Mouse (Mus musculus) bone marrow, adult 2 months (tissue): ENCODE data around the gene Macc1. TPM values are rescaled to one million over a fixed set of nuclear protein-coding genes. Genes with fewer than 3 reads are reported as not detected.

Experiments used
- H3K27ac ChIP-seq: fragments of 200-500 bp; 2 replicates; pipeline ENCODE4 v1.5.1; 2012; ENCODE audit warnings: low read depth, mild to moderate bottlenecking, control low read depth, inconsistent platforms, low read length; ENCODE audit not compliant: control insufficient read depth, poor library complexity, insufficient read depth
- H3K4me1 ChIP-seq: fragments of 200-500 bp; 2 replicates; pipeline ENCODE4 v1.6.1; 2011; ENCODE audit warnings: low read length; ENCODE audit not compliant: control insufficient read depth, insufficient read depth
- H3K4me3 ChIP-seq: fragments of 200-500 bp; replicated peaks from 2 replicates; pipeline ENCODE3; 2011; ENCODE audit warnings: mild to moderate bottlenecking, low read depth, low read length, control low read depth; ENCODE audit not compliant: control insufficient read depth
- CTCF ChIP-seq: fragments of 200-500 bp; IDR thresholded peaks from 2 replicates; pipeline ENCODE4 v1.5.1; 2011; ENCODE audit warnings: low read length, control low read depth; ENCODE audit not compliant: control insufficient read depth, insufficient read depth
- POLR2A ChIP-seq: fragments of 200-500 bp; IDR thresholded peaks from 2 replicates; pipeline ENCODE4 v1.6.1; 2011; ENCODE audit warnings: low read depth, mild to moderate bottlenecking, control low read depth, low read length, borderline replicate concordance; ENCODE audit not compliant: control insufficient read depth
- WGBS: fragments of 180-500 bp; shearing (Covaris S2); methylation state at CpG from one replicate; pipeline ENCODE4 v1.1.7; 2018; 5-methylcytosine and 5-hydroxymethylcytosine counted together
- polyA plus RNA-seq: library from polyadenylated mRNA; stranded (reverse); fragments of >200 nt; gene quantifications from 2 replicates; pipeline ENCODE4 v1.2.4, GENCODE M21; 2011; ENCODE audit warnings: low replicate concordance; ENCODE audit not compliant: missing spikeins, insufficient read depth, insufficient read length

The Macc1 gene
- polyA plus RNA-seq, 1 experiment = not detected

- 97% methylated on average over 2 of the region's 2 CpGs for WGBS
- TF ChIP-seq CTCF (no peak), POLR2A (no peak)
- Histone ChIP-seq H3K4me1 (no peaks in the 10 kb centered on the region), H3K27ac (no peak overlapping the region), H3K4me3 (no peak overlapping the region)
Measured at GRCm38 (mm10) chr12:119426182-119426886, 112.3 kb downstream of the Macc1 start.

- Histone ChIP-seq H3K4me3 (no peak overlapping the region), H3K4me1 (no peaks in the 10 kb centered on the region), H3K27ac (no peak overlapping the region)
- 80% methylated on average over 1 of the region's 1 CpGs for WGBS
- no peak for TF ChIP-seq POLR2A
Measured at GRCm38 (mm10) chr12:119426887-119427204, 112.8 kb downstream of the Macc1 start.

GRCm38 (mm10) chr12:119440720-119441119, 126.7 kb downstream of the Macc1 start:
- TF ChIP-seq POLR2A = no peak
- no peak for TF ChIP-seq CTCF
- 55% methylated on average over 2 of the region's 2 CpGs for WGBS

GRCm38 (mm10) chr12:119450116-119450515, 136.0 kb downstream of the Macc1 start:
- 71% methylated on average over 2 of the region's 2 CpGs for WGBS
- no peaks in the 10 kb centered on the region for H3K4me1 ChIP-seq
- TF ChIP-seq POLR2A = no peak
- TF ChIP-seq CTCF = no peak
- H3K4me3 ChIP-seq = no peak overlapping the region
- H3K27ac ChIP-seq = no peak overlapping the region

More at GRCm38 (mm10) chr12:119440720-119441119, 126.7 kb downstream of the Macc1 start:
- no peaks in the 10 kb centered on the region for H3K4me1 ChIP-seq
- no peak overlapping the region for H3K4me3 ChIP-seq
- H3K27ac ChIP-seq = no peak overlapping the region

GRCm38 (mm10) chr12:119451232-119451631, 137.2 kb downstream of the Macc1 start:
- H3K4me1 ChIP-seq = no peaks in the 10 kb centered on the region
- no peak for TF ChIP-seq POLR2A
- no peak for TF ChIP-seq CTCF
- 65% methylated on average over 3 of the region's 3 CpGs for WGBS
- no peak overlapping the region for H3K4me3 ChIP-seq
- no peak overlapping the region for H3K27ac ChIP-seq

GRCm38 (mm10) chr12:119454076-119454475, 140.0 kb downstream of the Macc1 start:
- no peak for TF ChIP-seq CTCF
- no peak for TF ChIP-seq POLR2A
- Histone ChIP-seq H3K4me3 (no peak overlapping the region), H3K4me1 (no peaks in the 10 kb centered on the region), H3K27ac (no peak overlapping the region)
- 58% methylated on average over 1 of the region's 1 CpGs for WGBS

- H3K27ac ChIP-seq = no peak overlapping the region
- 24% methylated on average over 2 of the region's 2 CpGs for WGBS
- TF ChIP-seq POLR2A (no peak), CTCF (no peak)
- H3K4me1 ChIP-seq = no peaks in the 10 kb centered on the region
- no peak overlapping the region for H3K4me3 ChIP-seq
Measured at GRCm38 (mm10) chr12:119464040-119464939, 150.2 kb downstream of the Macc1 start.

GRCm38 (mm10) chr12:119464940-119465245, 150.8 kb downstream of the Macc1 start:
- no peak overlapping the region for H3K27ac ChIP-seq
- TF ChIP-seq POLR2A (no peak), CTCF (no peak)
- H3K4me1 ChIP-seq = no peaks in the 10 kb centered on the region
- 48% methylated on average over 1 of the region's 1 CpGs for WGBS
- H3K4me3 ChIP-seq = no peak overlapping the region
